Mouse (Mus musculus) CH12.LX (cell line): ENCODE measurements at regions not wholly inside any gene's neighbourhood (a gene's known extent, or its start where the extent isn't known, plus 50 kb on each side); places are given as distances from the start of the nearest gene placed in this dataset.
"Not testable (repeated sequence)": the region's sequence is repeated elsewhere in the genome, so short reads cannot be mapped to it uniquely, and the experiment has no call there.

Experiments used
- DNase-seq: peaks from one replicate; pipeline ENCODE4 v3.0.0-alpha.2; 2013; ENCODE audit errors: extremely low read depth
- H3K27ac ChIP-seq: 2 replicates; pipeline ENCODE4 v1.5.1; 2012; ENCODE audit warnings: low read depth, mild to moderate bottlenecking, control low read depth, moderate library complexity; ENCODE audit not compliant: insufficient read depth
- H3K27me3 ChIP-seq: replicated peaks from 2 replicates; pipeline ENCODE3; 2012; ENCODE audit warnings: inconsistent platforms
- H3K36me3 ChIP-seq, 2 experiments: replicated peaks in 1 of 2; 2 replicates each; pipeline versions ENCODE3 to v1.6.1; 2012; ENCODE audit warnings: inconsistent platforms in 1 of 2, low read length in 1 of 2, mild to moderate bottlenecking in 1 of 2, mixed read lengths in 1 of 2, moderate library complexity in 1 of 2; ENCODE audit not compliant: control insufficient read depth in 1 of 2, insufficient read depth in 1 of 2
- H3K4me1 ChIP-seq, 2 experiments: 2 replicates each; pipeline ENCODE4 v1.6.1; 2012; ENCODE audit warnings: inconsistent platforms in 1 of 2, moderate library complexity in 1 of 2; ENCODE audit not compliant: insufficient read depth in 2 of 2, control insufficient read depth in 1 of 2
- H3K4me2 ChIP-seq: 2 replicates; pipeline ENCODE4 v1.6.1; 2012; ENCODE audit warnings: low read depth, mild to moderate bottlenecking, control low read depth; ENCODE audit not compliant: poor library complexity, insufficient read depth, severe bottlenecking
- H3K4me3 ChIP-seq, 3 experiments: fragments of 150-350 bp in 1 of 3; sonication (generic) in 1 of 3; replicated peaks in 1 of 3; 2 replicates each; pipeline versions ENCODE3 to v1.5.1; 2011 to 2012; ENCODE audit warnings: low read depth in 2 of 3, low read length in 2 of 3, mild to moderate bottlenecking in 2 of 3, moderate library complexity in 2 of 3, control low read depth in 1 of 3, improper control_type of control experiment in 1 of 3, inconsistent platforms in 1 of 3, mixed read lengths in 1 of 3; ENCODE audit not compliant: poor library complexity in 1 of 3
- H3K79me2 ChIP-seq: replicated peaks from 2 replicates; pipeline ENCODE4 v1.6.1; 2012; ENCODE audit warnings: mild to moderate bottlenecking, moderate library complexity; ENCODE audit not compliant: control insufficient read depth, poor library complexity, insufficient read depth, severe bottlenecking; ENCODE audit errors: extremely low read depth
- H3K9ac ChIP-seq: 2 replicates; pipeline ENCODE4 v1.6.1; 2012; ENCODE audit warnings: low read depth, mild to moderate bottlenecking, control low read depth, moderate library complexity; ENCODE audit not compliant: insufficient read depth
- H3K9me3 ChIP-seq: replicated peaks from 2 replicates; pipeline ENCODE3; 2012; ENCODE audit warnings: low read length, inconsistent platforms, mixed read lengths
- CHD2 ChIP-seq: IDR thresholded peaks from 2 replicates; pipeline ENCODE4 v1.6.1; 2011; ENCODE audit warnings: low read length, improper control_type of control experiment
- CTCF ChIP-seq, 2 experiments: IDR thresholded peaks in 1 of 2; conservative IDR thresholded peaks in 1 of 2; 2 replicates each; pipeline ENCODE4 v1.5.1; 2011 to 2012; ENCODE audit warnings: low read depth in 2 of 2, low read length in 2 of 2, improper control_type of control experiment in 1 of 2, inconsistent platforms in 1 of 2, mild to moderate bottlenecking in 1 of 2, moderate library complexity in 1 of 2
- ETS1 ChIP-seq: conservative IDR thresholded peaks from 2 replicates; pipeline ENCODE4 v1.6.1; 2012; ENCODE audit warnings: low read depth, mild to moderate bottlenecking, inconsistent platforms, low read length, improper control_type of control experiment, moderate library complexity
- MAX ChIP-seq: IDR thresholded peaks from 2 replicates; pipeline ENCODE4 v1.6.1; 2011; ENCODE audit warnings: low read length, improper control_type of control experiment
- NRF1 ChIP-seq: IDR thresholded peaks from 2 replicates; pipeline ENCODE4 v1.6.1; 2014; ENCODE audit warnings: low read depth, mild to moderate bottlenecking, inconsistent platforms, low read length, improper control_type of control experiment, moderate library complexity
- PAX5 ChIP-seq: IDR thresholded peaks from 2 replicates; pipeline ENCODE4 v1.6.1; 2012; ENCODE audit warnings: low read length, inconsistent platforms, mixed read lengths
- RAD21 ChIP-seq: IDR thresholded peaks from 2 replicates; pipeline ENCODE4 v1.6.1; 2011; ENCODE audit warnings: low read depth, mild to moderate bottlenecking, low read length, improper control_type of control experiment, moderate library complexity
- RCOR1 ChIP-seq: conservative IDR thresholded peaks from 2 replicates; pipeline ENCODE4 v1.6.1; 2012; ENCODE audit warnings: low read depth, mild to moderate bottlenecking, inconsistent platforms, low read length, improper control_type of control experiment
- SMC3 ChIP-seq: IDR thresholded peaks from 2 replicates; pipeline ENCODE4 v1.6.1; 2011; ENCODE audit warnings: low read depth, low read length, improper control_type of control experiment
- dilution Hi-C: fragments of 300-500 bp; cut with MboI; formaldehyde crosslinking; loops from 2 replicates; pipeline ENCODE4 v1.14.3; 2020; ENCODE audit warnings: low sequenced_read_pairs; ENCODE audit not compliant: extremely low pct_unique_long_range_greater_than_20kb, extremely low pct_ligation_motif_present
- in situ Hi-C: fragments of 300-500 bp; cut with MboI; formaldehyde crosslinking; loops from 3 replicates; pipeline ENCODE4 v1.14.3; 2019; ENCODE audit warnings: low sequenced_read_pairs, low pct_ligation_motif_present, low pct_unique_long_range_greater_than_20kb, mixed read lengths

DNA sequence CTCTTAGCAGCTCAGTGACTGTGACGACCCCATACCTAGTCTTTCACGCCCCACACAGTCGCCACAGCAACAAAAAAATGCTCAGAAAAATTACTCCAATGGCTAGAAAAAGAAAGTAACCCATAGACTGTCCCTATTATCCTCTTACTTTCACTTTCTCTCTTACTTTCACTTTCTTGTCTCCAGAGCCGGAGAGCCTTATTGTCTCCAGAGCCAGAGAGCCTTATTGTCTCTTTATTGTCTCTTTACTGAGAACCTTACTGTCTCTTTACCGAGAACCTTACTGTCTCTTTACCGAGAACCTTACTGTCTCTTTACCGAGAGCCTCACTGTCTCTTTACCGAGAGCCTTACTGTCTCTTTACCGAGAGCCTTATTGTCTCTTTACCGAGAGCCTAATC lies 119.2 kb downstream of the Tnfsf18 start:
- peaks cover 4 to 16% of the 10 kb centered on the region in 2 experiments for H3K36me3 ChIP-seq
- H3K79me2 ChIP-seq, H3K27me3 ChIP-seq, dilution Hi-C loops, H3K27ac ChIP-seq: not testable (repeated sequence)
- peak overlapping the region; percentile 50 to 67 (median 66) for H3K4me3 ChIP-seq
- H3K4me2 ChIP-seq, result peak overlapping the region; percentile 32
- peak overlapping the region; percentile 56 for H3K9ac ChIP-seq
- DNase-seq, result peak; percentile 9
- peak; percentile 27; the same call in 1 of the 2 replicates for TF ChIP-seq ETS1
- TF ChIP-seq, all 38 proteins: peak for 1; not testable (repeated sequence) for 37
- H3K9me3 ChIP-seq, in situ Hi-C loops, H3K4me1 ChIP-seq: not testable (repeated sequence)

DNA sequence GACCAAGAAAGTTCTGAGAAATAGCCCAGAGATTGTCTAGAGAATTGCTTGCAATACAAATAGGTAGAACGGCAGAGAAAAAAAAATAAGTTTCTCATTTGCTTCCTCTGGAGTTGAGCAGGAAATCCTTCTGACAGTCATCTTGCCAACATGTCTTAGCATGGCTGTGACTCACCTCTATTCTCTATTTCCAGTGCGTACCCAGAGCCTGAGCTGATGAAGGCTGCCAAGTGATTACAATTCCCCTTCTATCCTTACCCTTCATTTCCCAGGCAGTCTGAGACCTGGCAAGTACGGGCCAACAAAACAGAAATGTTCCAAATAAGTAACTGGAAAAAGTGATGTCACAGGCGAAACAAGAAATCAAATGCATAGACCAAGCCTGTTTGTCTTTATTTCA lies 113.0 kb downstream of the Tnfsf18 start:
- H3K9ac ChIP-seq, result no peak overlapping the region
- H3K79me2 ChIP-seq, result no peaks in the 10 kb centered on the region; the same call in 1 of the 2 replicates
- H3K27me3 ChIP-seq, result no peaks in the 10 kb centered on the region
- H3K4me2 ChIP-seq, result no peak overlapping the region
- in situ Hi-C loops (no loop called here), dilution Hi-C loops (no loop called here)
- no peak overlapping the region for H3K27ac ChIP-seq
- H3K4me1 ChIP-seq, result no peaks in the 10 kb centered on the region
- no peak for DNase-seq
- H3K36me3 ChIP-seq, result peaks cover 4 to 28% of the 10 kb centered on the region in 2 experiments
- no peak for TF ChIP-seq RCOR1
- TF ChIP-seq CHD2, result no peak
- TF ChIP-seq NRF1, result no peak
- TF ChIP-seq MAX, result no peak
- no peak for TF ChIP-seq RAD21
- TF ChIP-seq, all 38 proteins: peak for 0
- H3K4me3 ChIP-seq, result no peak overlapping the region
- no peaks in the 10 kb centered on the region for H3K9me3 ChIP-seq

DNA sequence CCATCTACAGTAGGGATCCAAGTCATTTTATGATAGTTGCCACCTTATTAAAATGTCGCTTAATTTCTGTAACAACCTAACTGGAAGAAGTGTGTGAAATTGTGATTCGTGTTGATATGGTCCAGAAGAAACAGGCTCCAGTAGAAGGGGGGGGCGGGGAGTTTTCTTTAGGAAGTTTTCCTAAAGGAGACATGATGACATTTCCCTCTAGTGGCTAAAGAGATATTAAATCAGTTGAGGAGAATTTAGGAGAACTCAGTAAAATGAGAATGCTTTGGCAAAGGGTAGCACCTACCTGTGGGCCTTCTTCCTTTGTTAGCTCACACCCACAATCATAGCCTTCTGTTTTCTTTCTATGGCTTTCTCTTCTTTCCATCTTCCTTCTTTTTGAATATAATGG lies 107.7 kb downstream of the Tnfsf18 start:
- Histone ChIP-seq H3K4me2 (no peak overlapping the region), H3K27ac (no peak overlapping the region), H3K27me3 (no peaks in the 10 kb centered on the region), H3K9me3 (no peaks in the 10 kb centered on the region), H3K79me2 (no peaks in the 10 kb centered on the region), H3K4me1 (no peaks in the 10 kb centered on the region), H3K4me3 (no peak overlapping the region), H3K36me3 (peaks cover 0 to 12% of the 10 kb centered on the region in 2 experiments), H3K9ac (no peak overlapping the region)
- TF ChIP-seq RAD21, result peak; percentile 23
- TF ChIP-seq PAX5, result no peak
- peak; percentile 35 for TF ChIP-seq SMC3
- TF ChIP-seq CHD2, result no peak
- TF ChIP-seq CTCF (conservative IDR thresholded peaks at IDR 0.05 in 1 of 2, IDR thresholded peaks at IDR 0.05 in 1 of 2; ENCODE audit: low read depth in 2 of 2, low read length in 2 of 2), result peak in 1 of 2 experiments; percentile 33; a peak in 2 of 4 replicates
- DNase-seq, result no peak
- in situ Hi-C loops (no loop called here), dilution Hi-C loops (no loop called here)
